Mouse (Mus musculus): ENCODE data around the gene Krt76.

DNA sequence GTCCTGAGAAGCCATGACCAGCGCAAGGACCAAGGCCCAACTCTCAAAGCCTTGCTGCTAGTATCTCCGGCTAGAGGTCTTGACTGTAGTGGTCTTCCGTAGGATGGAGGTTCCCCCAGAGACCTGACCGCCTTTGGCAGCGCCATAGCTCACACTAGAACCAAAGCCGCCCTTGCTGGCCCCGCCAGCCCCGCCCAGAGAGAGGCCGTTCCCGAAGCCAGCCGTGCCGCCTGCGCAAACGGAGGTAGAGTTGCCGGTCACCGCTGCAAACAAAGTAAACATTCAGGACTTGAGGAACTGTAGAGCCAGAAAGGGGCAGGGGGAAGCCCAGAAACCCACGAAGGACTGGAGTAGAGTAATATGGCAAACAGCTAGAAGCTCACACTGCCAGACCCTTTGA lies 36.9 kb upstream of the Krt76 start:
- TF ChIP-seq CTCF (IDR thresholded peaks at IDR 0.05; ENCODE audit: low read depth) = no peak
- TF ChIP-seq EP300 (optimal IDR thresholded peaks at IDR 0.05) = no peak

Data from stomach, postnatal 0 days (tissue).